Mouse (Mus musculus) lung, postnatal 36 days (tissue): ENCODE measurements around the gene Brcc3.

ENCODE experiments used
- DNase-seq: peaks from one replicate; pipeline ENCODE4 v3.0.0; 2022; ENCODE audit warnings: mixed read lengths

Brcc3 gene

DNA sequence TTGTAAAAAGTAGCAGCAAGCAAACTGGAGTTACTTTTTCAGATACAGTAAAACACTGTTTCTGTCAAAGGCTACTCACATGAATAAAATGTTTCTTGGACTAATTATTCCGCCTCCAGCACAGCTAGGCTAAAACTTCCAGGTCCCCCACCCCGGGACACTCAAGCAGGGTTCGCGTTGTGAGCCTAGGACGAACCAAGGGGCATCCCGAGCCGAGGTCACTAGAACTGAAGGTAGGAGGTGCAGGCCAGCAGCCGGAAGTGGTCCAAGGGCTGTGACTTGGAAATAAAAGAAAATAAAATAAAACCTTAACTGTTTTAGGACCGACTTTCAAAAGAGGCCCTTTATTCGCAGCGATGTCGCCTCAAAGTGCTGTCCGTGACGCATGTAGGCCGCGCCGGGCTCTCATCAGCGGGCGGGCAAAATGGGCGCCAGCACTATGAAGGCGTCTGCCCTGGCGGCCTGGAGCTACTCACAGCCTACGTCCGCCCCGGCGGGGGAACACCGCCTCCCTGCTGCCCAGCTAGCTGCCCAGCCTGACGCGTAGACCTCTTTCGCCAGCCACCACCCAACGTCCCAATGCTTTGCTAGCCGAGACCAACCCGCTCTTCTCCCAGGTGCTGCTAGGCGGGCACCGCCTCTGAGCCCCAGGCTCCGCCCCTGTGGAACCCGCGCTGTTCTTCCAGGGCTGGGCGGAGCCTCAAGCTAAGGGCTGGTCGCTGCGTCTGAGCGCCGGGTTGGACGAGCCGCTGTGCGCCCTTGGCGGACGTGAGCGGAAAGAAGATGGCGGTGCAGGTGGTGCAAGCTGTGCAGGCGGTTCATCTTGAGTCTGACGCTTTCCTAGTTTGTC, at the start of gene Brcc3, which contains the start of the genes Cmc4 and Mtcp1:
Gene Brcc3 (plus strand): TSS at position 693 of the 850 bp plus-strand sequence.
Gene Cmc4 (minus strand): TSS at position 649 of the 850 bp plus-strand sequence.
Gene Mtcp1 (minus strand): TSS at position 653 of the 850 bp plus-strand sequence.
- peak; percentile 92 for DNase-seq

GRCm38 (mm10) chrX:75370197-75370596, 46.2 kb upstream of the Brcc3 start:
- DNase-seq, result peak; percentile 7

DNA sequence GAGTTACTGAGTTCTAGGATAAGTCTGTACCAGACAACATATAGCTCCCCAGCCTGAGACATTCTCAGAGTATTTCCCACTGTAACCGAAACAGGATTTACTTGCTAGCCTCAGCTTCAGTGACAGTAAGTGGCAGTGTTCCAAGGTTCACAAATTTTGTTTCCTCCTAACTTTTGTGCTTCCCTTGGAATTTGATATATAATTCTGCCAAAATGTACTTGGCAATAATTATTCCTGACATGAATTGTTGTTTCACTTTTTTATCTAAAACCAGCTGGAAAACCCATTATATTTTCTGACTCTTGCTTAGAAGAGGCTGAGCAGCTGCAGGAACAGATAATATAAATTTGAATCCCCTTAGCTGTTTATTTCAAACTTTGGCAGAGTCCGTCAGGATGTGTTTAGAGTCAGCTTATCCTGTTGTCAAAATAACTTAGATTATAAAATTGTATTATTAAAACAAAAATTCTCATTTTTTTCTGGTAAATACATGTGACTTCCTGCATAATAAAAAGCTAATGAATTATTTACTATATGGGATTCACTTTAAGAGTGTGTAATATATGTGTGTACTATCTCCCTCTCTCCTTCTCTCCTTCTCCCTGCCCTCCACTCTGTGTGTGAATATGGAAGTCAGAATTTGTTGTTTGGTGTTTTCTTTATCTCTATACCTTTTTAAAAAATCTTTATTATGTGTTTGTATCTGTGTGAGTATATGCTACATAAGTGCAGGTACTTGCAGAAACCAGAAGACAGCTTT, 43.6 kb upstream of the Brcc3 start:
- peak; percentile 17 for DNase-seq

DNA sequence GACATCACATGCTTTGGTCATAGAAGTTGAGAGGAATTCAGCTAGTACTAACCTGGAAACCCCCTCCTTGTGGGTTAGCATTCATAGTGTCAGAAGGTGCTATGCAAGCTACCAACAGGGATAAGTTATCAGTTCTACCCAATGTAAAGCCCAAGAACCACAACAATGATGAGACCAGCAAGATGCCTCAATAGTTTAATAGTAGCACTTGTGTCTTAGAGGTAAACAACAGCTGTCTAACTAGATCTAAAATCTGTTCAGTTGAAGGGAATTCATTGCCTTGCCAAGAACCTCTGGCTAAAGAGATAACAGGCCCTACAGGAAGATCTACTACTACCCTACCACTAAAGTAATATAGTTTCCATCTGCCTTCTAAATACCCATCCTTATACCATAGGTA, 39.6 kb upstream of the Brcc3 start:
- DNase-seq, result no peak

DNA sequence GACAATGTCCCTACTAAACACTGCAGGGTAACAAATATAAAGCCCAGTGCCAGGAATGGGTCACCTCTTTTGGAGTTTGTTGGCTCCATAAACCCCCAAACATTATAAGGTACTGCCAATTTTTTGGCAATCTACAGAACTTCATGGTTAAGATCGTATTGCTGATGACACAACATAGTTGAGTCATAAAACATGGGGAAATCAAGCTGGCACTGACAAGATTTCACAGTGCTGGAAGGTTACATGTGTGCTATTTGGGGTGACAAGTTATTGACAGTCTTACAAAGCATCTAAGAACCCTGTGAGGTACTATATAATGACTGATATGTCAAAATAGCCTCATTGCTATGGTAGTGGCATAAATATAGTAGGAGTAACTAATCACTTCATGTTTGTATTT, 35.3 kb upstream of the Brcc3 start:
- DNase-seq, result no peak

DNA sequence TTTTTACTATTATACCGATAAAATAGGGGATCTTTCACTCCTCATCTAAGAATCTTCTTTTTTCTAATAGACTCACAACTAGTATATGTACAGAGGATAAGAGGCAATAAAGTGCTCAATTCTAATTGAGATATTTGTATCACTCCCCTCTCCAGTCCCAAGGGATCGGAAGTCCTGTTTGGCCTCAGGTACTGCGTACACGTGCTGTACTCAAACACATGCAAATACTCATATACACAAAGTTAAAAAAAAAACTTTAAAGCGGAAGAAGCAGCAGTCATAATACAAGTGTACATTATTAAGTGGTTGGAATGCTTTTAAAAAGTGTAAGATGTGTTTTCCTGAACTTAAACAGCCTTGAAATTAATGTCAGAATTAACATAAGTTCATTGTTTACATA, 34.7 kb upstream of the Brcc3 start:
- no peak for DNase-seq

- peak; percentile 75 for DNase-seq
Observed at GRCm38 (mm10) chrX:75382195-75382771, 34.1 kb upstream of the Brcc3 start, which contains the start of the genes Fundc2 and F8. Gene Fundc2 (plus strand): TSS chrX:75382399. Gene F8 (minus strand): TSS chrX:75382615.

GRCm38 (mm10) chrX:75399471-75399870, 17.0 kb upstream of the Brcc3 start:
- no peak for DNase-seq

- DNase-seq, result peak; percentile 57
Observed at GRCm38 (mm10) chrX:75402668-75403067, 13.8 kb upstream of the Brcc3 start.

DNA sequence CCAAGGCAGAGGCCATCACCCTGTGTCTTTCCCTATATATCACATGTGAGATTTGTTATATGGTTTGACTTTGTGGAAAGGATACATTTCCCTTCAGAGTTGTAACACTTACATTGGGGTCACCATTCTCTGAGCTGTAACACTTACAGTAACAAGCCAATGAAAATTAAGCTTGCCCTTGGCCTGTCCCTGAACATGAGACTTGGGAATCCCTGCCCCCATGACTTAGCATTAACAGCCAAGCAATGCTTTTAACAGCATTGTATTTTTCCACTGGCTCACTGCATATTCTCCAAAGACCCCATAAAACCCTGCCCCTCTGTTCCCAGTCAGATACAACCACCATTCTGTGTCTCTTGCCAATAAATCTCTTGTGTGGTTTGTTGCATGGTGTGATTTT, 13.1 kb upstream of the Brcc3 start:
- DNase-seq, result no peak

- DNase-seq, result no peak
Observed at GRCm38 (mm10) chrX:75409711-75410110, 6.7 kb upstream of the Brcc3 start.

DNA sequence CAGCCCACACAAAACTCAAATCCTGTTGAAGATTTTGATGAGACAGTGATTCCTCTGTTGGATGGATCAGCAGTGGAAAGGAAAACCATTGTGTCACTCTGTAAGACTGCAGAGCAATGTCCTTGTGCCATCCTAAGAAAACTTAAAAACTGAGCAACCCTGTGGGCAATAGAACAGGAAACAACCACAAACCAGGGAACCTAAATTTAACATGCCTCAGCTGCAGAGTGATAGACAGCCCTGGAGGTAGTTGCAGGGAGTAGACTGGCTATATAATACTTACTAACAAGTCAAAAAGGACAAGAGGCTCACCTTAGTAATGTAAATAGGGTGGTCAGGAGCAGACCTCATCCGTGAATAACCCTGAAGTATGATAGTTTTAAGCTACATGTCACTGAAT, 38.2 kb downstream of the Brcc3 start:
- DNase-seq, result no peak

GRCm38 (mm10) chrX:75475182-75475644, 58.8 kb downstream of the Brcc3 start:
- DNase-seq, result peak; percentile 52

DNA sequence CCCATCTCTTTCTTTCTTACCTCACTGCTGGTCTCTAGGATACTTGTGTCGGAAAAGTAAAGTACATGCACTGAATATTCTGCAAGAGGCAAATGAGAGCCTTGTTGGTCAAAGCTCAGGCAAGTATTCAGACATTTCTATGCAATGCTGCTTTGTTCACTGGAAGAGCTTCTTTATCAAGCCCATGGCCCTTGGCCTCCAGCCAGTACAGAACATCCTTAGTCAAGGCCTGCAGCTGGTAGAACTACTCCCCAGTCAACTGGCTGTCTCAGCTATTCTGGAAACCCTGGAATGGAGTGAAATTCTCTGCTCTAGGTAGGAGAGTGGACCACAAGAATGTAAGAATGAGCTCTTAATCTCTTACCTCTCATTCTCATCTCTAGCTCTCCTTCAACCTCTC, 73.5 kb downstream of the Brcc3 start:
- no peak for DNase-seq
